Mouse (Mus musculus) C2C12 (cell line): ENCODE results near the gene Igfbp1. TPM values are rescaled to one million over a fixed set of nuclear protein-coding genes. Genes with fewer than 3 reads are reported as not detected.

ENCODE experiments used
- H3K27me3 ChIP-seq: one replicate; pipeline ENCODE4 v1.6.1; 2011; ENCODE audit not compliant: control insufficient read depth, insufficient read depth, insufficient read length
- H3K36me3 ChIP-seq: one replicate; pipeline ENCODE4 v1.6.1; 2011; ENCODE audit not compliant: control insufficient read depth, insufficient read depth
- H3K4me3 ChIP-seq: one replicate; pipeline ENCODE4 v1.5.1; 2011; ENCODE audit warnings: mild to moderate bottlenecking, control low read depth; ENCODE audit not compliant: poor library complexity, insufficient read depth, severe bottlenecking
- H3K79me2 ChIP-seq: one replicate; pipeline ENCODE4 v1.6.1; 2011; ENCODE audit not compliant: control insufficient read depth, insufficient read depth
- H3K79me3 ChIP-seq: one replicate; pipeline ENCODE4 v1.6.1; 2011; ENCODE audit warnings: low read depth, control low read depth
- H3ac ChIP-seq: one replicate; pipeline ENCODE3; 2011; ENCODE audit warnings: low read depth; ENCODE audit not compliant: control insufficient read depth, insufficient read length
- CEBPB ChIP-seq: IDR thresholded peaks from one replicate; pipeline ENCODE4 v1.6.1; 2011; ENCODE audit warnings: low read depth, mild to moderate bottlenecking, control low read depth, moderate library complexity
- CTCF ChIP-seq: IDR thresholded peaks from one replicate; pipeline ENCODE4 v1.5.1; 2011; ENCODE audit not compliant: control insufficient read depth, insufficient read depth, insufficient read length
- FOSL1 ChIP-seq: IDR thresholded peaks from one replicate; pipeline ENCODE4 v1.8.0; 2011; ENCODE audit warnings: mild to moderate bottlenecking, low read length; ENCODE audit not compliant: poor library complexity, insufficient read depth, severe bottlenecking
- MAX ChIP-seq: IDR thresholded peaks from one replicate; pipeline ENCODE4 v1.6.1; 2011; ENCODE audit warnings: mild to moderate bottlenecking, control low read depth
- MYOD1 ChIP-seq: IDR thresholded peaks from one replicate; pipeline ENCODE4 v1.6.1; 2011; ENCODE audit warnings: low read depth; ENCODE audit not compliant: control insufficient read depth, insufficient read length
- MYOG ChIP-seq: IDR thresholded peaks from one replicate; pipeline ENCODE4 v1.6.1; 2011; ENCODE audit not compliant: control insufficient read depth, insufficient read length; ENCODE audit errors: extremely low read depth
- USF1 ChIP-seq: IDR thresholded peaks from one replicate; pipeline ENCODE4 v1.6.1; 2011; ENCODE audit warnings: low read depth, mild to moderate bottlenecking, control low read depth, moderate library complexity
- polyA plus RNA-seq: library from polyadenylated mRNA; unstranded; fragments of >200 nt; fragmentation: generic; extraction: Trizol; gene quantifications from one replicate; pipeline ENCODE4 v1.2.1, GENCODE M21; 2012; ENCODE audit warnings: missing spikeins

The Igfbp1 gene
- polyA plus RNA-seq, 1 experiment = not detected

DNA sequence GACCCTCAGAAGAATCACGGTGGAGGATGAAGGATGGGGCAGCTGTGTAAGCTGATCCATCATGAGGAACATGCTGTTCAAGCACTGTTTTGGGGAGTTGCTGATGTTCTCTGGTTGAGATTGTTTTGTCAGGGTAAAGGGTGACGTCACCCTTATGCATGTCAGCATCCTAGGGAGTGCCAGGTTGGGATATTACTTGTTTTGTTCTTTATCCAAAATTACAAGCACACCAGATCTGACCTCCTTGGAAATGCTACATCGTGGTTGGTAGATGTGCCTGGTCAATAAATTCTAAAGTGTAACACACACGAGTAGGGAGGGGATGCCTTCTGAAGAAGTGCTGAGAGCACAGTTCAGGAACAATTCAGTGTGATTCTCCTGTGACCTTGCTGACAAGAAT is 41.2 kb upstream of the Igfbp1 start:
- Histone ChIP-seq H3K4me3 (no peak overlapping the region), H3K27me3 (no peaks in the 10 kb centered on the region)
- TF ChIP-seq CEBPB (no peak), MYOG (no peak), FOSL1 (no peak), USF1 (no peak), MYOD1 (no peak), CTCF (no peak), MAX (no peak)

DNA sequence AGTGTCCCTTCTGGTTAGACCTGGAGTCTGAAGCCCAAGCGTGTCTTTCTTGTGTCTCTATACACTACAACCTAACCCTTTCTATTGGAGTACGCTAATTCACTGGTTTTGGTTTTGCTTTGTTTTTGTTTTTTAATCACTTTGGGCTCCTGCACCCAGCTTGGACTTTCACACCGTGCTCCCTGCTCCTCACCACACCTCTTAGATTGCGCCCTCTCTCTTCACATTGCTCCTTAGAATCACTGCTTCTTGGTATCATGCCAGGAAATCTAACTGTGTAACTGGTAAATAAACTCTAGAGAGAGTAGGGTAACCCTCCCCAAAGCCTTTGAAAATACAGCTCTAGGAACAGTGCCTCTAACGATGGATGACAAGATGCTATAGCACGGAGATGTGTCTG is 39.4 kb upstream of the Igfbp1 start:
- Histone ChIP-seq H3K36me3 (no peaks in the 10 kb centered on the region), H3K79me2 (no peaks in the 10 kb centered on the region), H3ac (no peak overlapping the region), H3K79me3 (no peaks in the 10 kb centered on the region), H3K27me3 (no peaks in the 10 kb centered on the region), H3K4me3 (no peak overlapping the region)
- TF ChIP-seq CTCF = no peak
- TF ChIP-seq MAX = no peak
- TF ChIP-seq MYOG = no peak
- no peak for TF ChIP-seq USF1
- TF ChIP-seq CEBPB = no peak
- TF ChIP-seq MYOD1 = no peak
- no peak for TF ChIP-seq FOSL1

More for the DNA sequence above, 41.2 kb upstream of the Igfbp1 start:
- no peak overlapping the region for H3ac ChIP-seq
- no peaks in the 10 kb centered on the region for H3K79me2 ChIP-seq
- no peaks in the 10 kb centered on the region for H3K36me3 ChIP-seq
- no peaks in the 10 kb centered on the region for H3K79me3 ChIP-seq

DNA sequence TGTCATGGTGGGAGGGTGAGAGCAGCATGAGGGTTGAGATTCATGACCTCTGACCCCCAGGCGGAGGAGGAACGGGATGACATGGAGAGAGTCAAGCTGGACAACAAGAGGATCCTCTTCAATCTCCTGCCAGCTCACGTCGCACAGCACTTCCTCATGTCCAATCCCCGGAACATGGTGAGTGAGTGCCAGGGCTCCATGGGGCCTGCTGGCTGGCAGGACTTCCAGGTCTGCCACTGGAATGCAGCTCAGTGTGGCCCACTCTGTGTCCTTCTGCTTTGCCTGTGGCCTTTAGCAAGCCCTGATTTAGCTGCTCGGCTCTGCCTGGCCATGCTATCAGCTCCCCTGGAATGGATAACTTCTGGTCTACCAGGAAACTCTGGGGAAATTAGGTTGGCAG is 37.4 kb upstream of the Igfbp1 start:
- TF ChIP-seq CTCF = no peak
- no peak for TF ChIP-seq MYOG
- no peak for TF ChIP-seq MAX
- TF ChIP-seq FOSL1 = no peak
- TF ChIP-seq CEBPB = no peak
- TF ChIP-seq MYOD1 = no peak
- TF ChIP-seq USF1 = no peak
- H3ac ChIP-seq = no peak overlapping the region
- no peaks in the 10 kb centered on the region for H3K27me3 ChIP-seq
- H3K79me2 ChIP-seq = no peaks in the 10 kb centered on the region
- no peaks in the 10 kb centered on the region for H3K79me3 ChIP-seq
- no peak overlapping the region for H3K4me3 ChIP-seq
- no peaks in the 10 kb centered on the region for H3K36me3 ChIP-seq

DNA sequence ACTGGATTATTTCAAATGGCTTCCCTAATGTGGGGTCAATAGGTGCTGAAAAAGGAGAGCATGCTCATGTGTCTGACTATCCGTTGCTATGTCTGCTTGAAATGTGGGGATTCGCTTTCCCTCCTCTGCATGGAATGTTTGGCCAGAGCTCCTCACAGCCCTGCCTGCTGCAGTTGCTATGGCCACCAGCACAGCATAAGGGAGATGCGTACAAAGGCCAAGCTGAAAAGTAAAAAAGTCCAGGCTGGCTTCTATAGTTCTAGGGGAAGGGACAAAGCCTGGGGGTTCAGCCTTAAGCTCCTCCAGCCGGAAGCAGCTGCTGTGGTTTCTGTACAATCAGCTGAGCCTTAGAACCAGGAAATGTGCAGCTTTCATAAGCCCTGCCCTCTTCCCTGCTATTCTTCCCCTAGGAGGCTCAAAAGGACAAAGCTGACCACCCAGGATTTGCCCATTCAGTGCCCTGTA is 36.9 kb upstream of the Igfbp1 start:
- no peak for TF ChIP-seq CTCF
- no peak for TF ChIP-seq USF1
- no peak for TF ChIP-seq MYOG
- TF ChIP-seq FOSL1 = no peak
- TF ChIP-seq CEBPB = no peak
- TF ChIP-seq MAX = no peak
- TF ChIP-seq MYOD1 = no peak
- no peaks in the 10 kb centered on the region for H3K79me2 ChIP-seq
- H3K4me3 ChIP-seq = no peak overlapping the region
- H3K27me3 ChIP-seq = no peaks in the 10 kb centered on the region
- no peaks in the 10 kb centered on the region for H3K79me3 ChIP-seq
- no peaks in the 10 kb centered on the region for H3K36me3 ChIP-seq
- H3ac ChIP-seq = no peak overlapping the region

DNA sequence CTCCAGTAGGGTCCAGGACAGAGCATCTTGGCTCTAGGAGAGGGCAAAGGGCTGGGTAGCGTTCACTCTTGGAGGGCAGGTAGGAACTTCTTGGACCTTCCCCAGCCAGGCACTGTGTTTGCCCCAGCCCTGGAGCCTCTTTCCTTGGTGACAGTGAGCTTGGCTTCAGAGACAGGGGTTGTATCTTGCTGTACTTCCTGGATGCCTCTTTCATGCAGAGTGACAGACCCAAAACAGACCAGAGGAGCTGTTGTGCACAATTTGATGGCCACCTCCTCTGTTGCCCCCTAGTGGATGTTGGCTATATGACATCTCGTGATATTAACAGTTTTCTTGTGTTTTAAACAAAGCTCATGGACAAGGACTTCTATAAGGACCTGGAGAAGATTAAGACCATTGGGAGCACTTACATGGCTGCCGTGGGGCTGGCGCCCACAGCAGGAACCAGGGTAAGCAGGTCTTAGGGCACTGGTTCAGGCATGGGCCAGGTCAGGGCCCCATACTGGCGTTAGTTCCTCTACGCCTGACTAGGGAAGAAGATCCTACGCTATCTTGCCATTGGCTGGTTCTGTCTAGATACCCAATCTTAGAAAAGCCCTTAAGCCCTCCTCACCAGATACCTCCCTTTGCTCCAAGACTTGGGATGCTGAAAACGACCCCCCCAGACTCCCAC is 35.9 kb upstream of the Igfbp1 start:
- Histone ChIP-seq H3K79me2 (no peaks in the 10 kb centered on the region), H3K36me3 (no peaks in the 10 kb centered on the region)

DNA sequence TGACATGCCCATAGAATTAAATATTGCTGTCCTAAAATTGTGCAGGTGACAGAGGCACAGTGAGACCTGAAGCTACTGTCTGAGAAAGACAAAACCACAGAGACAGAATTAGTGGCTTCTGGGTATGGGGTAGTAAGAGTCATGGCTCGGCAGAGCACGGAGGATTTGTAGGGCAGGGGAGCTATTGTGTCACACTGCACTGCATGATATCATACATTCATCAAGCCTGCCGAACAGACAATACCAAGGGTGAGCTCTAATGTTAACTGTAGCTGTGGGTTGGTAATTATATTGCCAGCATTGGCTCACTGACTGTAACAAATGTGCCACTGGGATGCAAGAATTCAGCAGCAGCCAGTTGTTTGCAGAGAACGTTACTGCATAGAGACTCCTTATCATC is 33.2 kb upstream of the Igfbp1 start:
- Histone ChIP-seq H3K27me3 (no peaks in the 10 kb centered on the region), H3ac (no peak overlapping the region), H3K36me3 (no peaks in the 10 kb centered on the region), H3K79me3 (no peaks in the 10 kb centered on the region), H3K4me3 (no peak overlapping the region), H3K79me2 (no peaks in the 10 kb centered on the region)
- TF ChIP-seq USF1 (no peak), MYOG (no peak), MYOD1 (no peak), FOSL1 (no peak), CTCF (no peak), CEBPB (no peak), MAX (no peak)

More for the DNA sequence above, 35.9 kb upstream of the Igfbp1 start:
- H3K79me3 ChIP-seq = no peaks in the 10 kb centered on the region
- no peaks in the 10 kb centered on the region for H3K27me3 ChIP-seq
- H3ac ChIP-seq = no peak overlapping the region
- no peak overlapping the region for H3K4me3 ChIP-seq
- TF ChIP-seq MAX (no peak), FOSL1 (no peak), CTCF (no peak), MYOD1 (no peak), USF1 (no peak), MYOG (no peak), CEBPB (no peak)
